Mouse (Mus musculus) heart, adult 9 months (tissue): Measurements from ENCODE around the gene 4922502D21Rik.
"Not testable (repeated sequence)": the region's sequence is repeated elsewhere in the genome, so short reads cannot be mapped to it uniquely, and the experiment has no call there.

ENCODE experiments used
- DNase-seq, 2 experiments: peaks; one replicate each; pipeline ENCODE4 v3.0.0; 2022; ENCODE audit warnings: low spot score in 2 of 2

4922502D21Rik gene

GRCm38 (mm10) chr6:129331610-129332009, at the start of gene 4922502D21Rik:
4922502D21Rik (minus strand) TSS chr6:129331796.
- DNase-seq: no peak

GRCm38 (mm10) chr6:129380454-129380853, 48.9 kb upstream of the 4922502D21Rik start:
- no peak for DNase-seq

GRCm38 (mm10) chr6:129374937-129375471, 43.4 kb upstream of the 4922502D21Rik start:
- DNase-seq: no peak

DNA sequence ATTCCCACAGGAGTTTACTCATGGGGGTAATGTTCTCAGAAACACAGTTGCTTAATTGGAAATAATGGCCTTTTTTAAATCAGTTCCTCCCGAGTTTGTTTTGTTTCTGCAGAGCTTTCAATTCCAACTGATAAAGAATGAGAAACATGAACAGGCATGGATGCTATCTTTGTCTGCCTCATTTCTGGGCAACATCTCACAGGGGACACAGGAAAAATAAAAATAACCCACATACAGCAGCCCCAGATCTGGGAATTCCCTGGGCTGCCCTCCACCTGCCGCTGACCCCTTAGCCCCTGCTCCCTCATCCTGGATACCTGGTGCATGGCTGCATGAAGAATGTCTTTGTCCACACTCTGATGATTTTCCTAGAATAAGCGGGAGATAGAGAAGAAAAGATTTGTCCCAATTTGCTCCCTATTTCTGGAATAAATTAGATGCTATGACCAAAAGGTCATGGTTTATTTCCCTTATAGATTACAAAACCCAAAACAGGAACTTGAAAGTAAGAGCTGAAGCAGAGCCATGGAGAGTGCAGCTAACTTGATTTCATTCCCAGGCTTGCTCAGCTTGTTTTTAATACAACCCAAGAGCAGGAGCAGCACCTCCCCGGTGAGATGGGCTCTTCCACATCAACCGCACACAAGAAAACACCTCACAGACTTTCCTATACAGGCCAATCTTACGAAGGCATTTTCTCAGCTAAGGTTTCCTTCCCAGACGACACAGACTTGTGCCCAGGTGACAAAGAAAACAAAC, 38.0 kb upstream of the 4922502D21Rik start:
- DNase-seq: no peak

- peak in 1 of 2 experiments; percentile 26 for DNase-seq
Observed at GRCm38 (mm10) chr6:129365959-129366359, 34.4 kb upstream of the 4922502D21Rik start.

DNA sequence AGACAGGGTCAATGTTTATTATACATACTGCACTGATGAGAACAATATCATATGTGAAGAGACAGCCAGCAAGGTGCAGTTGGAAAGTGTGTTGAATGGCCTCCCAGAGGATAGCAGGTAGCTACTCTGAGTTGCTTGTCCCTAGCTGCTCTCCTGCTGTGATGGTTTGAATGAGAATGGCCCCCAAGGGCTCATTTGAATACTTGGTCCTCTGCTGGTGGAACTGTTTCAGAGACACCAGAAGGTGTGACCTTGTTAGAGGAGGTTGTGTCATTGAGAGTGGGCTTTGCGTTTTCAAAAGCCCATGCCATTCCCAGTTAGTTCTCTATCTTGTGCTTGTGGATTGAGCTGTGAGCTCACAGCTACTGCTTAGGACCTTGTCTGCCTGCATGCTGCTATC, 32.3 kb upstream of the 4922502D21Rik start:
- DNase-seq: no peak

DNA sequence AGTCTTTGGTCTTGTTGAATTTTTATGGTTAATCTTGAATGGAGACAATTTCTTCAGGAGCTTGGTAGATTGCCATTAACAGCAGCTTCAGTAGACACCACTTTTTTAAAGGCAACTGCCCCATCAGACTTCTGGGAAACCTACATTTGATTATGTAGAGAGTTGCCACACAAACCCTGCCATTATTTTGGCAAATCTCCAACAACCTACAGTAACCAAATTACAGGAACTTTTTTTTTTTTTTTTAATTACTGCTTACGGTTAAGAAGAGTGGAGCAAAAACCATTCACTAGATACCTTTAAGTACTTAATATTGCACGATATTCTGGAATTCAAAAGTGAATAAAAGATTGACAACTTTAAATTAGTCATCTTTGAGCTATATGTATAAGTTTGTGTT, 27.9 kb upstream of the 4922502D21Rik start:
- DNase-seq: no peak

GRCm38 (mm10) chr6:129356430-129356829, 24.8 kb upstream of the 4922502D21Rik start:
- DNase-seq: no peak

DNA sequence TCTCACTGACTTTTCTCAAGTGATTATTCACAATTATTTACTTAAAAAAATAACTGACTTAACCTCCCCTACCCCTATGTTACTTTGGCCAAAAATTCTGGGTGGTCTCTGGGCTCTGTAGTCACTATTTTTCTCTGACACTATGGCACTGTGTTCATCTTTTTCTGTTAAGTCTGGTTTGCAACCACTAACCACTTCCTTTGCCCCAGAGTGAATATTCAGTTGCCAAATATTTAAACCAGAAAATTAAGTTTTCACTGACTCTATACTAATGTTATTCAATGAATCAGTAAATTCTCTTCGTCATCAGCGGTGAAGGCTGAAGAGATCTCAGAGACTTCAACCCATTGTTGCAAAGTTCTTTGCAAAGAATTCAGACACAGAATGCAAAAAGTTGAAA, 24.2 kb upstream of the 4922502D21Rik start:
- no peak for DNase-seq

- DNase-seq: no peak
Observed at GRCm38 (mm10) chr6:129351091-129351490, 19.5 kb upstream of the 4922502D21Rik start.

DNA sequence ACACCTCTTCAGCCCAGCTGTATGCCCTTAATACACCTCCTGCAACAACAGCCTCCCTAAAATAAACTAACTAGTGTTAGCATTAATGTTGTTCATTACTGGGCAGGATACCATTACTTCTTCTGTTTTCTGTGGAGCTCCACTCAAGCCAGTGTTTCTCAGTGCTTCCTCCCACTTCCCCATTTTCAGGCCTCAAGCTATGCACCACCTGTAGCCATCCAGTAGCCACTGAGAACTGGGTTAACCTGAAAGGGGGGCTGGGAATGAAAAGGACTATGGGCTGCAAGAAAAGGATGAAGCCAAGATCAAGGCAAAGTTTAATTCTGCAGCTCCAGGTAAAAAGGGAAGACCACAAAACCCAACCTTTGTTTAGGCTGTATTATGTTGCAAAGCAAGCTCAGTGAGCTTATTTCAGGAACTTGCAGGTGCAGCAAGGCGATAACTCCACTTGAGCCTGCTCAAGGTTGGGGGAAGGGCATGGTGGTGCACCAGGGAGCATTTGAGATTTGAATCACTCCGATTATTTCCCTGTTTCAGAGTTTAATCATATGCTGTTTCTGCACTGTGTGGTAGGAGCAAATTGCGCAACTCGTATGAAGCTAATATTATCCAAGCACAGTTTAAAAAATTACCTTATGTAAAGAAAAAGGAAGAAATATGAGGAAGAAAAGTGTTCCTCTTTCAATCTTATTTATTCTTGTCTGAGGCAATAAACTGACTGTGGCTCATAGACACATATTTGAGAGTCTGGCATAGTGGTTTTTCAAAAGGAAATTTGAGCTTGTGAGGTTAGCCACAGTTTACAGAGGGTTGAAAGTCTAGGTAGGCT, 18.1 kb upstream of the 4922502D21Rik start:
- DNase-seq: peak in 1 of 2 experiments; percentile 47

DNA sequence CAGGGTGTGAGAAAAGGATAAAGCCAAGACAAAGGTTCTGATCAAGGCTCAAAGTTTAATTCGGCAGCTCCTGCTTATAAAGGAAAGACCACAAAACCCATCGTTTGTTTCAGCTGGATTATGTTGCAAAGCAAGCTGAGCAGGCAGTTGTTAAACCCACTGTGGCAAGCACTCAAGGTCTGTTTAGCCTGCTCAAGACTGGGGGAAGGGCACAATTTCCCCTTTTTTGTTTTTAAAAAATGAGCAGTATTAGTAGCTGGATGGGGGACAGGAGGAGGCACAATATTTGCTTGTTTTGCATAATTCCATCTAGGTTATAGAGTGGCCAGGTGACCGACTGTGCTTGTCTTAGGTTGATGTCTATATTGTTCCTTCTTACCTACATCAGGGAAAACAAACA, 12.8 kb upstream of the 4922502D21Rik start:
- DNase-seq: no peak

GRCm38 (mm10) chr6:129342391-129342790, 10.8 kb upstream of the 4922502D21Rik start, which contains the start of gene Clec12a:
Clec12a (plus strand) TSS chr6:129342691.
- DNase-seq: not testable (repeated sequence)

GRCm38 (mm10) chr6:129337751-129338150, 6.2 kb upstream of the 4922502D21Rik start:
- no peak for DNase-seq

GRCm38 (mm10) chr6:129333674-129334078, 2.1 kb upstream of the 4922502D21Rik start:
- DNase-seq: peak; percentile 51 to 65

GRCm38 (mm10) chr6:129326568-129327150, 4.9 kb downstream of the 4922502D21Rik start:
- no peak for DNase-seq

- no peak for DNase-seq
Observed at GRCm38 (mm10) chr6:129326016-129326415, 5.6 kb downstream of the 4922502D21Rik start.

- DNase-seq: no peak
Observed at GRCm38 (mm10) chr6:129319331-129319730, 12.3 kb downstream of the 4922502D21Rik start.

GRCm38 (mm10) chr6:129318395-129318794, 13.2 kb downstream of the 4922502D21Rik start:
- DNase-seq: no peak

GRCm38 (mm10) chr6:129316463-129316862, 15.1 kb downstream of the 4922502D21Rik start:
- DNase-seq: no peak

GRCm38 (mm10) chr6:129315698-129316097, 15.9 kb downstream of the 4922502D21Rik start:
- DNase-seq: no peak

DNA sequence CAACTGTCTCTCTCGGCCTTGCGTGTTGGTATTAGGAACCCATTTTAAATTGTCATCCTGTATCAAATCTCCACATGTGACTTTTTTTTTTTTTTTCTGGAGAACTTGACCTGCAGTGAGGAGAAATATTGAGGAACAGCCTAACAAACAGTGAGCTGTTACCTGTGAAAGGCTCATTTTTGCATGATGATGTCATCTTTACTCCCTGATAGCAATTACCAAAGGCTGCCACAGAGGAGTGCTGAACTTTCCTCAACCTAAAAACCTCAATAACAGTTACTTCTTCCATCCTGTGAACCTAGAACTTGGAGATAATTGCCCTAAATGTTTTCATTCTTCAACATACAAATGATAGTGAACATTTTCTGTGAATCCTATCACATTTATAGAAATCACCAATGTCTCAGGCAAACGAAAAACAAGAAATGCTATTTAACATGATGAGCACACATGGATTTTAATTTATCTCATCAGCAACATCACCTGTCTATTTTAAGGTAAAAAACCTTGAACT, 16.9 kb downstream of the 4922502D21Rik start:
- no peak for DNase-seq
